ENCODE assay signal across 15 mouse cellular contexts in genomic region chr6:11353599-11353998, GRCm38 (mm10).
"Had no signal": no experiment of that assay in that cellular context is flagged by ENCODE, and none has a peak within 500 bp of the region (broad histone marks: within the 10 kb centered on the region; RNA-seq: fewer than 3 reads in every experiment).

No protein-coding gene starts in this region.

- ATAC-seq: hindbrain, postnatal 0 days; inflammation-experienced regulatory T-cells, adult 6 months; intestine, embryonic 16.5 days had no signal

- H3K9me3 ChIP-seq: liver, embryonic 13.5 days had no signal

- H3K4me2 ChIP-seq: liver, embryonic 13.5 days; midbrain, embryonic 11.5 days had no signal

- H3K4me3 ChIP-seq: liver, embryonic 13.5 days had no signal

- H3K9ac ChIP-seq: liver, embryonic 13.5 days had no signal

- H3K36me3 ChIP-seq: liver, embryonic 13.5 days had no signal

- DNase-seq: kidney, adult 18-20 months; kidney, adult 9 months; kidney, postnatal 25 days; liver, embryonic 13.5 days; lung, adult 2 months; lung, postnatal 4 days; midbrain, embryonic 14.5 days; right cerebral cortex, postnatal 4 days; thymus, postnatal 25 days had no signal

- H3K27me3 ChIP-seq: liver, embryonic 13.5 days had no signal

- H3K4me1 ChIP-seq: liver, embryonic 13.5 days had no signal

- H3K27ac ChIP-seq: hindbrain, postnatal 0 days; kidney, postnatal 0 days; liver, embryonic 13.5 days; stomach, postnatal 0 days had no signal
